Mouse (Mus musculus) gastrocnemius, adult 8-10 months (tissue): ENCODE measurements at regions not wholly inside any gene's neighbourhood (a gene's known extent, or its start where the extent isn't known, plus 50 kb on each side); places are given as distances from the start of the nearest gene placed in this dataset.
A peak's percentile ranks its signal among the peaks of the same experiment; 100 is the strongest.

Experiments
- DNase-seq, 2 experiments: peaks; one replicate each; pipeline ENCODE4 v3.0.0; 2022; ENCODE audit warnings: low spot score in 2 of 2

- no peak for DNase-seq
These were observed 280.3 kb upstream of the Nr2f2 start for GRCm38 (mm10) chr7:70646801-70647200.

DNA sequence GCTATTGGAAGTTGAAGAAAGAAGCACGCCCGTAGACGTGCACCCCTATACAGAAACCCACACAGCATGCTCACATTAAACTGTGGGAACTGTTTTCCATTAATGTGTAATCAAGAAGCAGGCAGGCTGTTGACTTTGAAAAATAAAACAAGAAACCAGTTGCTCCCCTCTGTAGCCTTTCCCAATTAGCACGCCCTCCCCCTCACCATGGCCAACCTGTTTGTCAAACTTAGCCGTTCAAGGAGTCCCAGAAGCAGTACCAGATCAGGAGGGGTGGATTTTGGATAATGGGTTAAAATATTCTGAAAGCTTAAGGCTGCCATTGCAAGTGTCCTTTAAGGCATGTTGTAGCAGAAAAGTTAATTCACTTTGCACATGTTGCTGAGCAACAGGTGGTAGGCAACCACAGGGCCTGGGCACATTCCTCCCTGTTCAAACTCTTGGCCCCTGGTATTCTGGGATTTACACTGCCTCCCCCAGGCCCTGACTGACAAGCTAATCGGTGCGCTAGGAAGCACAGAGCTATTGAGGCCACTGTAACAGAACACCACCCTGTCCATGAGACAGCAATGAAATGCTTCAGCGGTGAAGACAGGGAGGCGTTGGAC, 277.3 kb upstream of the Nr2f2 start:
- peak; percentile 14 to 45 for DNase-seq

DNA sequence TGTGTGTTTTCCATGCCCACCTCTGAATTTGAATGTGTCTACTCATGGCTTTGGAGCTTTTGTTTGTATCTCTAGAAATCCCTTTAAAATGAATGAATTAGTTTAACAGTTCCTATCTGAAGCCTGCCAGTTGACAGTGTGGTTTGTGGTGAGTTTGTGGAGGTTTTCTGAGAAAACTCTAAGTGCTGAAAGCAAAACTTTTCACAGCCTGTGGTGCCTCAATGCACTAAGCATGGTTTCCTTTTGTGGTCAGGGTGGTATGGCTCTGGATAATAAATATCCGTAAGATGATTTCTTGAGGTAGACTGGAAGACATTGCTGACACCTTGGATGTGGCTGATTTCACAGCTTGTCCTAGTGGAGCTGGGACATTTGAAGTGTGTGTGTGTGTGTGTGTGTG, 276.5 kb upstream of the Nr2f2 start:
- no peak for DNase-seq

GRCm38 (mm10) chr7:70641217-70641616, 274.7 kb upstream of the Nr2f2 start:
- no peak for DNase-seq

DNA sequence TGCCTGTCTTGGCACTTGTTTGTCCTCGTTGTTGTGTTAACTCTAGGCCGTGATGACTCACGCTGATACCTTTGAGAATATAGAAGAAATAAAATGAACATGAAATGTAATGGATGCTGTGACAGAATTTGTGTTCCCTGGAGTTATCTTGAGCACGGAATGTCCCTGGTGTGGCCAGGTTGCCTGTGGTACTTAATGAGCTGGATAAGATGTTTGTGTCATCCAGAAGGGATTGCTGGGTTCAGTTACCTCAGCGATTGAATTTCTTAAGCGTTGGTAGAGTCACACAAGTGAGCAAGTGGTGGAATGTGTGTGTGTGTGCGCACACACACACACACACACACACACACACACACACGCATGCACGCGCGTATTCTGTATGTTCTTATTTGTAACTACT, 274.0 kb upstream of the Nr2f2 start:
- DNase-seq = no peak

- DNase-seq = no peak
These were observed 271.6 kb upstream of the Nr2f2 start for GRCm38 (mm10) chr7:70638161-70638560.

GRCm38 (mm10) chr7:70634016-70634415, 267.5 kb upstream of the Nr2f2 start:
- DNase-seq = no peak

DNA sequence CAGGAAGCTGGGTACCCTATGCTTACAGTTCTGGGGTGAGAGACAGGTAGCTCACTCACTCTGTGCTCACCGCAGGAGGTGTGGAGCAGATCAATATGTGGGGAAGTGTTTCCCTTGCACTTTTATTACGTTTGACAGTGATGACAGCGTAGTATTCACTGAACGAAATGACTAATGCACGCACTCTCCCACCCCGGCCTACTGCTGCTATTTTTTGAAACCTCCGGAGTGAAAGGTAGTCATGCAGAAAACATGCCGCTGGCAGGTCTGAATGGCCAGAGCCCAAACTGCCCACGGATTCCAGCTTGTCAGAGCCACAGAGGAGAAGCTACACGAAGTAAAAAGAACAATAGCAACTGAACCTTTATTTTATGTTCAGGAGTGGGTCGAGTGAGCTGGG, 267.0 kb upstream of the Nr2f2 start:
- no peak for DNase-seq

DNA sequence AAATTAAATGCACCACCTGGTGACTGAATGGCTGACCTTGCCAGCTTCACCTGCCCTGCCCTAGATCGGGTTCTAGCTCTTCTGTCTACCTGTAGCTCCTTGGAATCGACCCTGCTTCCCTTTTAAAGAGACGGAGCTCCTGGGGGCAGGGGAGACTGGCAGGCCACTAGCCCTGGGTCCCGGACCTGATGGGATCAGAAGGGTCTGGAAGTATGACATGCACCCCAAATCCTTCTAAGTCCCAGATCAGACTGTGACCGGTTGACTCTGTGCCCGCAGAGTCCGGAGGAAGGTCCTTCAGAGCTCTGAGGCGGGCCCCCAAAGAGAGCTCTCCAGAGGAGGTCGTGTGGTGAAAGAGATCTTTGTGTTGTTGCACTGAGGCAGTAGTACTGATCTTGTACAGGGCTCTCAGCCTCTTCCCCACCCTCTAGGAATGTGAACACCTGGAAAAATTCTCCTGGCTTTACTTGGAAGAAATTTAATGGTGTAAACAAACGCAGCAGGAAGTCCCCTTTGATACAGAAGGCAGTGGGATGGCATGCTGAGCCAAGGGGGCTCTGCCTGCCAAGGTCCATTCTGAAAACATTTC, 259.2 kb upstream of the Nr2f2 start:
- no peak for DNase-seq

GRCm38 (mm10) chr7:70624727-70625642, 258.4 kb upstream of the Nr2f2 start:
- DNase-seq = peak; percentile 21 to 51

DNA sequence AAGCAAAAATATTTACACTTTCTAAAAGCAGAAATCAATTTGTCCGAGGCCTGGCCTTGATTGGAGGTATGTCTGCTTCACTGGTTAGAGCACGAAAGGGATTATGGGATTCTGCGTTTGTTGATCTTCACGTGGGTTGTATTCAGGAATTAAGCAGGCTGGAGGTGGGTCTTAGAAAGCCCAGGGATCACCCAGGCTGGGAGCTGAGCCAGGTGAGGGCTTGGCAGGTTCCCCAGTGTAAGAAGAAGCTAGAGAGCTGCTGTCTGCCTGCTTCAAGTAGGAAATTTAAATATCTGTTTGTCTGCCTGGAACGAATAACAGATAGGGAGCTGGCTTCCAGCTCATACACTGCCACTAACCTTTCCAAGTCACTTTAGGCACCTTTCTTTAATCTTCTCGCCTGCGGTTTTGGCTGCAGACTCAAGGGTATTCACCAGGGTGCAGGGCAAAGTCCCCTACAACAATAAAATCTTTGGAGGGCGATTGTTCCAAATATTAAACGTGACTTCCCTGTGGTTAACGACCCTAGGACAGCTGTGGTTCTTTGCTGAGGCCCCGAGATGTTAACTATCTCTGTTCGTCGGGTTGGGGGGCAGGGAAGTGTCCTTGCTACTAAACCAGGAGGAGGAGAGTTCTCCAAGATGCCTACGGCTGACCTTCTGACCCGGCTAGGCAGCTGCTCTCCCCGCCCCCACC, 257.6 kb upstream of the Nr2f2 start:
- peak; percentile 35 to 54 for DNase-seq

DNA sequence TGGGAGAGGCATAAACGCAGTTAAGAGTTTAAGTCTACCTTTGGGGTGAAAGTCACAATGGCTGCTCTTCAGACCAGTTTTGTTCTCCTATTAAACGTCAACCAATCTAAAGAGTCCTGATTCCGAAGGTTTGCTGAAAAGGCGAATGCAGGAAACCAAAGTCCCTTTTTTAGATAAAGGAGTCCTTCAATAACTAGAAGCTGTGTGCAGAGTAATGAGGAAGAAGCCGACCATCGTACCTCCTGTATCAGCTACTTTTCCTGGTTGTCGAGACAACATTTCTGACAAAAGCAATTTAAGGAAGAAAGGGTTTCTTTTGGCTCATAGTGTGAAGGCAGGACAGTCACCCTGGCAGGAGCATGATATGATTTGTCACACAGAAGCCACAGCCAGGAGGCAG, 252.9 kb upstream of the Nr2f2 start:
- DNase-seq = no peak

DNA sequence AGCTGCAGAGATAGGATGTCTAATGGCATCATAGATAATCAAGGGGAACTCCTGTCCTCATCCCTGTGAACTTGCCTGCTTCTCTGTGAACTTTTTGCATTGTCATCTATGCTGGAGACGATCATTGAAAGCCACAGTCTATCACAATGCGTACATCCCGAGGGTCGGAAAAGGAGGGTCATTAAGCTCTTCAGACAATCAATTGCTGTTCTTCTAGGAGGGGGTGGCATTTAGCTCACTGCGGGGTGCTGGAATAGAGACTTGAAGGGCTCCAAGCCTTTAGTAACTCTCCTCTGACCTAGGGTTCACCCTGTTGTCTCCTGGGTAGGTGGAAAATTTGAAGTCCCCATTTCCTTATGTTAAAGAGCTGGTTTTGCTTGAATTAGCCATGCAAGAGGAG, 251.7 kb upstream of the Nr2f2 start:
- DNase-seq = no peak

- no peak for DNase-seq
These were observed 240.0 kb upstream of the Nr2f2 start for GRCm38 (mm10) chr7:70606511-70606910.

- no peak for DNase-seq
These were observed 238.1 kb upstream of the Nr2f2 start for GRCm38 (mm10) chr7:70604471-70605174.

- DNase-seq = no peak
These were observed 226.5 kb upstream of the Nr2f2 start for GRCm38 (mm10) chr7:70593027-70593426.

GRCm38 (mm10) chr7:70591361-70592256, 225.1 kb upstream of the Nr2f2 start:
- DNase-seq = no peak

GRCm38 (mm10) chr7:70589713-70590112, 223.2 kb upstream of the Nr2f2 start:
- no peak for DNase-seq

- DNase-seq = no peak
These were observed 221.5 kb upstream of the Nr2f2 start for GRCm38 (mm10) chr7:70588061-70588460.

DNA sequence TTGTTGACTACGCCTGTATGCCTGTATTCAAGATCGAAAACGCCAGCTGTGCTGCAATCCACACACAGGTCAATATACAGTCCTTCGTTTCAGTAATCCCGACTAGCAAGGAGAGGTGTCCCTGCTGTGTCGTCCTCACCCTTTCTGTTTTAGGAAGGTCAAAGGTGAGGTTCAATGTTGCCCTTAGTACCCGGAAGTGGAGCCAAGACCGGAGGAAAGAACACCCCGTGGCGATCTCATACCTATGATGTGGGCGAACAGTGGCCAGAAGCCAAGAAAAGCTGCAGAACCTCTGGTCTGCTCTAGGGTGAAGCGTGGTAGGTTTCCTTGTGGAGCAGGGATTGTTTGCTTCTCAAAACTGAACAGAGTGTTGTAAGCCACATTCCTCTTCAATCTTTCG, 217.9 kb upstream of the Nr2f2 start:
- DNase-seq = no peak
